Mouse (Mus musculus): ENCODE measurements at regions not wholly inside any gene's neighbourhood (a gene's known extent, or its start where the extent isn't known, plus 50 kb on each side); places are given as distances from the start of the nearest gene placed in this dataset.
A peak's percentile ranks its signal among the peaks of the same experiment; 100 is the strongest.
"Not testable (repeated sequence)": the region's sequence is repeated elsewhere in the genome, so short reads cannot be mapped to it uniquely, and the experiment has no call there.

GRCm38 (mm10) chr16:71342777-71343176, 965.3 kb upstream of the Robo1 start:
- ATAC-seq = no peak

GRCm38 (mm10) chr16:71344589-71344988, 963.5 kb upstream of the Robo1 start:
- no peak overlapping the region for H3K4me3 ChIP-seq (ENCODE audit: low read depth, low read length)
- 92% methylated on average over 2 of the region's 2 CpGs for WGBS
- no peak overlapping the region for H3K27ac ChIP-seq (ENCODE audit: low read length)
- no peak overlapping the region for H3K9ac ChIP-seq (ENCODE audit: low read depth, low read length)
- ATAC-seq = no peak
- no peaks in the 10 kb centered on the region for H3K27me3 ChIP-seq (ENCODE audit: control insufficient read depth, insufficient read depth, low read depth, low read length)
- no peak overlapping the region for H3K4me2 ChIP-seq (ENCODE audit: low read length)
- H3K9me3 ChIP-seq (replicated peaks; ENCODE audit: control insufficient read depth, low read length, poor library complexity, severe bottlenecking) = no peaks in the 10 kb centered on the region
- H3K36me3 ChIP-seq (ENCODE audit: control insufficient read depth, insufficient read depth, low read length) = no peaks in the 10 kb centered on the region
- H3K4me1 ChIP-seq (ENCODE audit: control insufficient read depth, insufficient read depth, low read length) = no peaks in the 10 kb centered on the region

More at GRCm38 (mm10) chr16:71342777-71343176, 965.3 kb upstream of the Robo1 start:
- no peaks in the 10 kb centered on the region for H3K9me3 ChIP-seq (replicated peaks; ENCODE audit: control insufficient read depth, low read length, poor library complexity, severe bottlenecking)
- 96% methylated on average over 2 of the region's 2 CpGs for whole genome bisulfite sequencing
- no peak overlapping the region for H3K4me3 ChIP-seq (ENCODE audit: low read depth, low read length)
- H3K27ac ChIP-seq (ENCODE audit: low read length) = no peak overlapping the region
- H3K36me3 ChIP-seq (ENCODE audit: control insufficient read depth, insufficient read depth, low read length) = no peaks in the 10 kb centered on the region
- no peaks in the 10 kb centered on the region for H3K27me3 ChIP-seq (ENCODE audit: control insufficient read depth, insufficient read depth, low read depth, low read length)
- H3K4me2 ChIP-seq (ENCODE audit: low read length) = no peak overlapping the region
- H3K9ac ChIP-seq (ENCODE audit: low read depth, low read length) = no peak overlapping the region
- H3K4me1 ChIP-seq (ENCODE audit: control insufficient read depth, insufficient read depth, low read length) = no peaks in the 10 kb centered on the region

- H3K27me3 ChIP-seq (ENCODE audit: control insufficient read depth, insufficient read depth, low read depth, low read length) = no peaks in the 10 kb centered on the region
- 17% methylated on average over 5 of the region's 5 CpGs for WGBS
- peak overlapping the region; percentile 71 for H3K27ac ChIP-seq (ENCODE audit: low read length)
- H3K9me3 ChIP-seq (replicated peaks; ENCODE audit: control insufficient read depth, low read length, poor library complexity, severe bottlenecking) = no peaks in the 10 kb centered on the region
- H3K36me3 ChIP-seq (ENCODE audit: control insufficient read depth, insufficient read depth, low read length) = no peaks in the 10 kb centered on the region
- ATAC-seq = peak; percentile 78
- peak overlapping the region; percentile 18 for H3K4me2 ChIP-seq (ENCODE audit: low read length)
- no peak overlapping the region for H3K9ac ChIP-seq (ENCODE audit: low read depth, low read length)
- no peak overlapping the region for H3K4me3 ChIP-seq (ENCODE audit: low read depth, low read length)
- peaks cover 7% of the 10 kb centered on the region for H3K4me1 ChIP-seq (ENCODE audit: control insufficient read depth, insufficient read depth, low read length)
These were observed 916.2 kb upstream of the Robo1 start for GRCm38 (mm10) chr16:71391872-71392271.

GRCm38 (mm10) chr16:71434791-71435190, 873.3 kb upstream of the Robo1 start:
- not testable (repeated sequence) for H3K4me3 ChIP-seq (ENCODE audit: low read depth, low read length); ATAC-seq
- WGBS = 93% methylated on average over 3 of the region's 3 CpGs

More at GRCm38 (mm10) chr16:71434791-71435190, 873.3 kb upstream of the Robo1 start:
- not testable (repeated sequence) for H3K4me2 ChIP-seq (ENCODE audit: low read length); H3K9ac ChIP-seq (ENCODE audit: low read depth, low read length); H3K9me3 ChIP-seq (replicated peaks; ENCODE audit: control insufficient read depth, low read length, poor library complexity, severe bottlenecking); H3K36me3 ChIP-seq (ENCODE audit: control insufficient read depth, insufficient read depth, low read length); H3K27me3 ChIP-seq (ENCODE audit: control insufficient read depth, insufficient read depth, low read depth, low read length); H3K27ac ChIP-seq (ENCODE audit: low read length); H3K4me1 ChIP-seq (ENCODE audit: control insufficient read depth, insufficient read depth, low read length)

Measured in midbrain, embryonic 16.5 days (tissue).